Mouse (Mus musculus): ENCODE results near the gene Lypd5.

DNA sequence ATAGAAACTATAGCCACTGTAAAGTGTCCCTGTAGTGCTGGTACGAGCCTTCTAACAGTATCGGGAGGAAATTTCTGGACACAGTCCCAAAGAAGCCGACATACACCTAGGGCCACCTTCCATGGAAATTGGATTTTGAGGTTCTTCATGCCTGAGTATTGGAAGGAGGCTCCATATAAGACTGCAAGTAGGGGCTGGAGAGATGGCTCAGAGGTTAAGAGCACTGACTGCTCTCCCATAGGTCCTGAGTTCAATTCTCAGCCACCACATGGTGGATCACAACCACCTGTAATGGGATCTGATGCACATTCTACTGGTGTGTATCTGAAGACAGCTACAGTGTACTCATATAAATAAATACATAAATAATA lies 51.1 kb downstream of the Lypd5 start:
- no peak for TF ChIP-seq GATA1 (IDR thresholded peaks at IDR 0.05; ENCODE audit: borderline replicate concordance, low read length)
- TF ChIP-seq FLI1 (IDR thresholded peaks at IDR 0.05; ENCODE audit: low read length): no peak
